Mouse (Mus musculus) cerebellum, adult 9-11 months (tissue): ENCODE measurements around the gene Zfpm1.

ENCODE experiments used
- DNase-seq: peaks from one replicate; pipeline ENCODE4 v3.0.0; 2022

Zfpm1 gene

DNA sequence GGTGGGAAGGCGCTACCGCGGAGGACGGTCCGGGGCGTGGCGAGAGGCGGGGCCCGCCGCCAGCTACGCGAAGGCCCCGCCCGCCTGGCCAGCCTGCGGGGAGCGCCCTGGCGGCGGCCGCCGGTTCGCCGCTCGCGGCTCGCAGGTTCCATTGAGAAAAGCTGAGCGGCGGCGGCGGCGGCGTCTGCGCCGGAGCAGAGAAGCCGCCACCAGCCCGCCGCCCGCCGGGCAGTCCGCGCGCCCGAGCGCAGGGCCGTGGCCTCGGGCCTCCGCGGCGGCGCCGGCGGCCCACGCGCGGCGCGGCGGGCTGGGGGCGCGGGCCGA is at the start of gene Zfpm1:
Gene Zfpm1 (plus strand): TSS at position 107 of the 324 bp plus-strand sequence.
- no peak for DNase-seq

DNA sequence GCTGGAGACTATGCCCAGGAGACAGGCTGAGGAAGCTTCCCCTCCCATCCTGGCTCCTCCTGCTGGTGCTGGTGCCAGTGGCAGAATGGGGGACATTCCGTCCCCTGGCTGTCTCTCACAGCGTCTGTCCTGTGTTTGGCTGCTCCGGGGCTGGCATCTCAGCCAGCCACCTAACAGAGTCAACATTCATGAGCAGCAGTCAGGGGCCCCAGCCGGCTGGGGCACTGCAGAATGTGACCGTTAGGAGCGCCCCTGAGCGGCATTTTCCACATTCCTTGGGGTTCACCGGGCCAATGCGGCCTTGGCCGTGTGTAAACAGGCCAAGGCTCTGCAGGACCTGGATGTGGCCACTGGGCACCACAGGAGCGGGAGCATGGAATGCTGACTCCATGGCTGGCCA is 47.9 kb upstream of the Zfpm1 start:
- DNase-seq = peak; percentile 64

DNA sequence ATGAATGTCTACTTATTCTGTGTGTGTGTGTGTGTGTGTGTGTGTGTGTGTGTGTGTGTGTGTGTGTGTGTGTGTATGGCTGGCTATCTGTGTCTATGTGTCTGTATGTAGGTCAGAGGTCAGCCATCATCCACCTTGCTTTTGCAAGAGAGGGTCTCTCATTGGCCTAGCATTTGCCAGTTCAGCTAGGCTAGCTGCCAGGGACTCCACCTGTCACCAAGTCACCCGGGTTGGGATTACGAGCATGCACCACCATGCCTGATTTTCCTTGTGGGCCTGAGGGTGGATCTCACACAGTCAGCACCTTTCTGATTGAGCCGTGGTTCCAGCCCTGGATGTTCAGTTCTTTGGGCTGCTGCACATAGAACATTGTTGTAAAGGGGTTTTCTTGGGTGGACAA is 45.4 kb upstream of the Zfpm1 start:
- DNase-seq = no peak

DNA sequence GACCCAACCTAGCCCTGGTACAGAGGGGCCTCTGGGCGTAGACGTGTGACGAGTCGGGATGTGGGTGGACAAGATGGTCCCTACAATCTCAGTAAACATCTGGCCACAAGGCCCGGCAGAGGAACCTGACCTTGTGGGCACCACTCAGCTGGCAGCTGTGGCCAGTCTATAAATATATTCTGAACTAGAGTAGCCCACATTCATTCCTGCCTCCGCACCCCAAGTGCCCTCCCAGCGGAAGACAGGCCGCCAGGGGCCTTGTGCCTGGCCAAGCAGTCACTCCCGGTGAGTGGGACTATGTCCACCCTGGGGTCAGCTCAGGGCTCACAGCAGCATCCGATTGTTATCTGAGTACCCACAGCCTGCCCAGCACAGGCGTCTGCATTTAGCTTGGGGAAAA is 43.7 kb upstream of the Zfpm1 start:
- DNase-seq = no peak

DNA sequence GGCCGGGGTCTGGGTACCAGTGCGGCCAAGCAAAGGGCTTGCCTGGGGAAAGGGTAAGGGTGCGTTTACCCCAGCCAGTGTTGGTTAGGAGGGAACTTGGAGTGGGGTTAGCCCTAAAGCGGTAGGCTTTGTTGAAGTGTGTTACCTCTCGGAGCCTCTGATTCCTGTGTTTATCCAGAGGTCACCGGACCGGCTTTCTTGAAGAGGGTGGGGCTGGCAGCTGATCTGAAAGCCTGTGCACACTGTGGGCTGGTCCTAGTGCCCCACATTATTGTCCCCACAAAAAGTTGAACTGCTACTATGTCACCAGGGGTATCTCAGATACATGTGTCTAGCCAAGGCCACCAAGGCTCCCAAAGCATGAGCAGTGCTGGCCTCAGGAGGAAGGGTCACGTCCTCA is 43.2 kb upstream of the Zfpm1 start:
- no peak for DNase-seq

DNA sequence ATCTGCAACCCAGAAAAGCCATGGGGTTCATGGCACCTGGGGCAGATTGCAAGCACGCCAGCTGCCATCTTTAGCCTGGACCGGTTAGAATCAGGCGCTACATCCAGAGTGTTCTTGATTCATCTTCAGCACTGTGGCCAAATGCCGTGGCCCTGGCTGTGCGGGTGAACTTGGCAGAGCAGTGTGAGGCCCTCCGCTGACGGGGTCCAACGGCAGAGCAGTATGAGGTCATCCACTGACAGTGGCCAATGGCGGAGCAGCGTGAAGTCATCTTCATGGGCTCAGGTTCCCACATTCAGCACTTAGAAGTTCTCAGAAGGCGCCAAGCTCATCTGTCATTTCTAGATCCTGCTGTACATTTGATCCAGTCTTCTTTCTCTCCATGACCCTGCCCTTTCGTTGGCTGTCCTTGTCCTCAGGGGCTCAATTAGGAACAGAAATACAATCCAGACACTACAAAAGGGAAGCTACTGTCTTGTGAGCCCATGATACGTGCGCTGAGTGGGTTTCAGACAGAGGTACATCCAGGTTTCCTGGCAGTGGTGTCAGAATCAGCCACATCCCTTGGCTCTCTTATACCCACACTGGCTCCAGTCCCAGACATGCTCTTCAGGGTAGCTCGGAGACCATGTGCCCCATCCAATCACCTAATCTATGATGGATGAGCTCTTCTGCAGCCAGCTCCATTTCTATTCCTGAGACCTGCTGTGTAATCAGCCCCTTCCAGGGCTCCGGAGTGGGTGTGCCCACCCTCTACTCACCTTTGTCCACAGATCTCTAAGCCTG is 41.5 kb upstream of the Zfpm1 start:
- DNase-seq = no peak

DNA sequence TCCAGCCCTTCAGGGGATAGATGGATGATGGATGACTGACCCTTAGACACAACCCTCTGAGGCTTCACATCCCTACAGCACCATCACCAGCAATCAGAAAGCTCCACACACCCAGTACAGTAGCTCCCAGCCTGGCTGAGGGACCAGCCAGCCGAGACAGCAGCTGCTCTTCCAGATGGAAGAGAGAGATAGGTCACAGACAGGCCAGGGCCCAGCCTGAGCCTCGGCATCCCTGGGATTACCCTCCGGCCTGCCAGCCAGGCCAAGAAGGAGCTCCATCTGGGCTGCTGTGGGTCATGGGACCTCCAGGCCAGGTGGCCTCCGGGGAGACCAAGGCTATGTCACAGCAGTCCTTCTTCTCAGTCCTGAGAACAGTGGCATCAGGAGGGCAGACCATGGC is 38.6 kb upstream of the Zfpm1 start:
- DNase-seq = no peak

DNA sequence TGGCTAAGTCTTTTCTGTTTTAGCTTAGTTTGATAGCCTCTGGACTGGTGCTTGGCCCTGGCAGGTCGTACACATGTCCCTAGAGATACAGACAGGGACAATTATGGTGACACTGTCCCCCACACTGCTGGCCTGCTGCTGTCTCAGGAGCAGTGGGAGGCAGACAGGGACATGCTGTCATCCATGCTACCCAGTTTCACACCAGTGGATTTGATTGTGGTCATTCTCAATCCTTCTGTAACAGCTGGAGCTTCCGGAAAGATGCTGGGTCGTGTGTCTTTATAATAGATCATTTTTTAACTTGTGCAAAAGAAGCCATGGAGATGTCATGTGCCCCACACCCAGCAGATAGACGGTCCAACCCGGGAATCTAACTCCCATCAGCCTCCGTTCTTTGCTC is 36.8 kb upstream of the Zfpm1 start:
- DNase-seq = no peak

DNA sequence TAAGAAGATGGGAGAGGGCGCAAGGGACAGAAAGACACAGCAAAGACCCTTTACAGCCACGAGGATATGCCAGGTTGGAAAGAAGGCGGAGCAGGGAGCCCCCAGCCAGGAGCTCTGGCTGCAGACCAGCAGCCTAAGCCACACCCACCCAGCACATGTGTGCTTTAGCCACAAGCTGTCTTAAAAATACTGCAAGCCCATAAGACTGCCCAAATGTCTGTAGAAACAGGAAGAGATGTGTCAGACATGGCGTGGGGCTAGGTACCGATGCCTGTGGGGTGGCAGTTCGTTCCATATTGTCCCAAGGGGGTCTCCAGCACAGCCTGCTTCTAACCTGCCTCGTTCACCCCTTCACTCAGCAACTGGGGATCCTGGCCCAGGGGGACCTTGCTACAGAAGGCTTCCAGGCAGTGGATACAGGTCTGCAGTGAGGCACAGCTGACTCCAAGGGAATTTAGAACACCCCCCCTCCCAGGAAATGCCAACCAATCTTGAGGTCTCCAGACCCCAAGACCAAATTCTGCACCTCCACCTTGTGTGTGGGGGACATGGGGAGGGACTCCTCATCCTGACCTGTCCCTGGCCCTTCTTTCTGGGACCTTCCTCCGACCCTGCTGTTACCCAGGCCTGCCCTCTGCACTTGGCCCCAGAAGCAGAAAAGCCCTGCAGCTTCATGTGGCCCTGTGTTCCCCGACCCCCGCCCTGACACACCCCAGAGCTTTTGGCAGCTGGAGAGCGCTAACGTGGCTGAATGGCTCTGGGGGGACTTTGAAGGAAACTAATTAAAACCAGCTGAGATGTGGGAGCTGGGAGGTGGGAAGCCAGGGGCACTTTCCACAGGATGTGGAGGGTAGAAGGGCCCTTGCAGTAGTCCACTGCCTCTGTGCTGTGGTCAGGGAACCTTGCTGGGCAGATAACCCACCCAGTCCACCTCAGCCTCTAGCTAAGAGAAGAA is 35.4 kb upstream of the Zfpm1 start:
- no peak for DNase-seq

DNA sequence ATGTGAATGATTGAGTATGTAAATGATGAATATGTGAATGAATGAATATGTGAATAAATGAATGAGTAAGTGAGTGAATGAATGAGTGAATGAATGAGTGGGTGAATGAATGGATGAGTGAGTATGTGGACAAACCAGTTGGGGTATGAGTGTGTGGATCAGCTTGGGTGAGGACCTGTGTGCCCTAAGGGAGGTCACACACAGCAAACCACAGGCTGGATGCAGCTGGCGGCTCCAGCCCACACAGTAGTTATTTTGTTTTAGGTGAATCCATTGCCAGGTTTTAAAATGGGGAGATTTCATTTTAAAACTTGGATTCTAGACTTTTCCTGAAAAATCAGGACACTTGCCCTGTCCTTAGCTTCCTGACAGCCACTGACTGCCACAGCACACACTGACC is 30.2 kb upstream of the Zfpm1 start:
- DNase-seq = no peak

DNA sequence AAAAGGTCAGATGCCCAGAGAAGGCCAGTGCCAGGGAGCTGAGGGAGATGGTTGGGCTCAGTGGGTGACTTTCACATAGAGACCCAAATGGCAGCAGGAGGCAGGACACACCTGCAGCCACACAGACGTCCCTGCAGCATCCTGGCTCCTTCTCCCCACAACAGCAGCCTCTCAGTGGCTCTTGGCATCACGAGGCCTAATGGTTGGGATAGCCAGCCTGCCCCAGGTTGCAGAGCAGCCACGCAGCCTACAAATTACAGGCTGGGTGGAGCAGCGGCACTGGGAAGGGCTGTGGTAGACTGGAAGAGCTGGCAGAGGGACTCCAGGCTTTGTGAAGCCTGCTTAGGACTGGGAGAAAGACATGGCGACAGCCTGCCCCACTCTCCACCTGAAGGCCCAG is 29.6 kb upstream of the Zfpm1 start:
- no peak for DNase-seq

DNA sequence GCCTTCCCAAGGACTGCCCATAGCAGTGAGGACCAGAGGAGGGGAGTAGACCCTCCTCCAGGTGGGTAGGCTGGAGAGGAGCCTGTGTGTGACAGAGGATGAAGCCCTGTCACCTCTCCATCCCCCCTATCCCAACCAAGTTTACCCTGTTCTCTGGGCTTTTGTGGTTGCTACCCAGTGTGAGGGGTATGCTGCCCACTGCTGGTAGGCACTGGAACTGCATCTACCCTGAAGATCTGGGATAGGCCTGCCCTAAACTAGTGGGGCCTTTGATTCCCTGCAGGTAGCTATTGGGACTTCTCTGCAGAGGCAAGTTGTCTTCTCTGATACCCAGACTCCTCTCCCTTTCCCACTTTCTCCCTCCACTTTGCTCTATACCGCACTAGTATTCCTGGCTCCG is 22.6 kb upstream of the Zfpm1 start:
- peak; percentile 68 for DNase-seq

DNA sequence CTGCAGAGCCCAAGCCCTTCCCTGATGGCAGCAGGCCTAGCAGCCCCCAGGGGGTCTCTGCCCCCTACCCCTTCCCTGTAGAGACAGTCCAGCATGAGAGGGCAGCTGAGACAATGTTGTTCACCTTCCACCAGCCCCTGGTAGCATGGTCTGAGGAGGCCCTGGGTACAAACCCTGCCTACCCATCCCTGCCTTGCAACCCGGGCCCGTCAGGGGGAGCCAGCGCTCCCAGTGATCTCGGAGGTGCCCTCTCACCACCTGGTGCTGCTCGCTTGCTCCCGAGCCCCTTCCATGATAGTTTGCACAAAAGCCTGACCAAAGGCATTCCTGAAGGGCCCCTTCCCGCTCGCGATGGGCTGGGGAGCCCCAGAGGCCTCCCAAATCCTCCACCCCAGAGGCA is 21.2 kb upstream of the Zfpm1 start:
- no peak for DNase-seq

DNA sequence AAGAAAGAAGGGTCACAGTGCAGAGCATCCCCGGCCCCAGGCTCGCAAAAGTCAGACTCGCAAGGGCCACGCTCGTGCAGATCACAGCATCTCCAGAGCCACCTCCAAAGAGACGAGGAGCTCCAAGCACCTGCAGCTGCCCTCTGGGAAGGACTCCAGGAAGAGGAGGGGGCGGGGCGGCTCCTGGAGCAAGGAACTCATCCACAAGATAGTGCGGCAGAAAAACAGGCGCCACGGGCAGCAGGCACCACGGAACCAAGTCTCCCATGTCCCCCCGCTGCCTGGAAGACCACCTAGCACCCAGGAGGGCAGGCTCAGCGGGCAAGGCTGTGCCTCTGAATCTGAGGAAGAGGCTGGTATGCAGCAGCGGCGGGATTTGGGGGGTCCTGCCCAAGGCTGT is 19.1 kb upstream of the Zfpm1 start:
- peak; percentile 51 for DNase-seq

DNA sequence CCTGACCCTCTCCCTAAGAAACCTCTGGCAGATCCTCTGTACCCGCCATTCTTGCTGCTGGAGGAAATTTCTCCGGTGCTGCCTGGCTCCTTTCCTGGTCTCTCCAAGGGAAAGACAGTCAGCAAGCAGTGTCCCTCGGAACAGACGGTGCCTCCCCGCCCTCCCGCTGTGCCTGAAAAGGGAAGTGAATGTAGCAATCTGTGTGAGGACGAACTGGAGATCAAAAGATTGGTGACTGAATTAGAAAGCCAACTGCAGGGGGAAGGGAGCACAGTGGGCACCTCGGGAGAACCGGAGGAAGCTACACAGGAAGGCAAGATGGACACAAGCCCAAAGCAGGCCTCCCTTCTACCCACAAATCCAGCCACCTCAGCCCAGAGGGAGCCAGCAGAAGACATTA is 17.7 kb upstream of the Zfpm1 start:
- DNase-seq = peak; percentile 89

DNA sequence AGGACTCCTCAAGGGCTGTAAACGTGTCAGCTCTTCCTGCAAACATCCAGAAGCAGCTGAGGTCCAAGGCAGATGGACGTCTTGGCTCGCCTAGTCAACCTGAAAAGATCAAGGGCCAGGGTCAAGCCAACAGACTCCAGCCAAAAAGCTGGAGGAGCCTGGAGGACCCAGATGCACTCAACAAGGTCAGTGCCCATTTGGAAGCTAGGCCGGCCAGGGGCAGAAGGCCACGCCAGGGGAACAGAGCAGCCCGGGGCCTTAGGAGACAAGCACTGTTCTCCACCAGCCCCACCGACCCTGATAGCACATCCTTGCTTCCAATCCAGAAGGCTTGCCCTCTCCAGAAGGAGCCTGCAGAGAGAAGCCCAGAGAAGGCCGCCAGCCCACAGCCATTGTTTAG is 16.4 kb upstream of the Zfpm1 start:
- DNase-seq = peak; percentile 41

DNA sequence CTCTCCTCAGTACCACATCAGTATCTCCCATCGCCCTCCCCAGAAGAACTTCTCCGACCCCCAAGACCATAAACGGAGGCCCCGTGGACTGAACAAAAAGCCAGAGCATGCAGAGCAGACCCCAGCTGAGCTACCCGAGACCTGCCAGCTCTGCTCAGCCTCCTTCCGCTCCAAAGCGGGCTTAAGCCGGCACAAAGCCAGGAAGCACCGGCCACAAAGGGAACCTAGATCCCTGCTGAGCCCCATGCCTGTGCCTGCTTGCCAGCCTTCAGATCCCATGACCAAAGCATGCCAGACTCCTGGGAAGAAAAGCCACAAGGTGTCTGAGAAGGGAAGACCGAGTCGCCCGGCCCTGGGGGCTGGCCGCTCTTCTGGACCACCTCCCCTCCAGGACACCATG is 15.1 kb upstream of the Zfpm1 start:
- DNase-seq = peak; percentile 60

DNA sequence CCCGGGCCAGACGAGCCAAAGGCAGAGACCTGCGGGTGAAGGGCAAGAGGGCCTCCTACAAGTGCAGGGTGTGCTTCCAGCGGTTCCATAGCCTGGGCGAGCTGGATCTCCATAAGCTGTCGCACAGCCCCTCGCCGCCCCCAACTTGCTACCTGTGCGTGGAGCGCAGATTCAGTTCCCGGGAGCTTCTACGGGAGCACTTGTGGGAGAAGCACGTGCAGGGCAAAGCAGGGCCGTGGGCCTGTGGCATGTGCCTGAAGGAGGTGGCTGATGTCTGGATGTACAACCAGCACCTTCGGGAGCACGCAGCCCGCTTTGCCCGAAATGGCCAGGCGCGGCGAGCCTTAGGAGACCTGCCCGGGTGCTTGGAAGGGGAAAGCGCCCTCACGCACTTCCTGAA is 13.1 kb upstream of the Zfpm1 start:
- DNase-seq = peak; percentile 38

DNA sequence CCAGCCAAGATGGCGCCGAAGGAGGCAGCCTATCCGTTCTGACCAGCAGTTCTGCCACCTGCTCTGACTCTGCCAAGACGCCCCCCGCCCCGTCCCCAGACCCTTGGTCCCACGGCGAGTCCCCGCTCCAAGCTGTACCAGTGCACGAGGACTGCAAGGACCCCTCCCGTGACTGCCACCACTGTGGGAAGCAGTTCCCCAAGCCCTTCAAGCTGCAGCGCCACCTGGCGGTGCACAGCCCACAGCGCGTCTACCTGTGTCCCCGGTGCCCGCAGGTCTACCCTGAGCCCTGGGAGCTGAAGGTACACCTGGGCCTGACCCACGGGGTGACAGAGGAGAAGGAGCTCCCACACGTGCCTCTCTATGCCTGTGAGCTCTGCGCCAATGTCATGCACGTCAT is 12.5 kb upstream of the Zfpm1 start:
- DNase-seq = peak; percentile 86

DNA sequence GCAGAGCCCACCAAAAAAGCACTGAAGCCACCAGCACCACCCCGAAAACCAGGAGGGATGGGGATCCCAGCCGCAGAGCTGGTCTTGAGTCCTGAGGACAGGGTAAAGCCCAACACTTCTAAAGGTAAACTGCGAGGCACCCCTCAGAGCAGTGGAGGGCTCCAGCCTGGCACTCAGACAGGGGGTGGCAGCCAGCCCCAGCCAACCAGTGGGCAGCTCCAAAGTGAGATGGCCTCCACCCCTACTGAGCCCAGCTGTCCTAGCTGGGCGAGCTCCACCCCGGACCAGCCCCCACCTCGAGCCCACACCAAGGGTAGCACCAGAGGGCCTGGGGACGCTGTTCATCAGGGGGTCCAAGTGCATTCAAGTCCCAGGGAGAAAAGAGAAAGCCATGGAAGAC is 11.4 kb upstream of the Zfpm1 start:
- peak; percentile 42 for DNase-seq

DNA sequence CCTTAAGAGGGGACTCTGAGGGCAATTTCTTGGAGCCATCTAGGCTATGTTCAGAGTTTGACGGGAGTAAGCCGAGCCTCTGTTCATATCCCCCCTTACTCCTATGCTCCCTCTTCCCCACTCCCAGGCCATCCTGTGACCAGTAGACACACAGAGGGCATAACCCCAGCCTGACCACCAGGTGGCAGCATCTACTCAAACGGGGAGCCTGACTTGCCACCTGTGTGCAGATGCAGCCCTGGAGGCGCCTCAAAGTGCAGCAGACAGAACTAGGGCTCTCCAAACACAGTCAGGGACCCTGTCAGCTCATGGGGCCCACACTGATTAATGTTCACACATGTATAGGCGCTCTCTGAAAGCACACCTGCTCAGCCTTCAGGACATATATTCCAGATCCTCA is 8.8 kb upstream of the Zfpm1 start:
- DNase-seq = peak; percentile 78

DNA sequence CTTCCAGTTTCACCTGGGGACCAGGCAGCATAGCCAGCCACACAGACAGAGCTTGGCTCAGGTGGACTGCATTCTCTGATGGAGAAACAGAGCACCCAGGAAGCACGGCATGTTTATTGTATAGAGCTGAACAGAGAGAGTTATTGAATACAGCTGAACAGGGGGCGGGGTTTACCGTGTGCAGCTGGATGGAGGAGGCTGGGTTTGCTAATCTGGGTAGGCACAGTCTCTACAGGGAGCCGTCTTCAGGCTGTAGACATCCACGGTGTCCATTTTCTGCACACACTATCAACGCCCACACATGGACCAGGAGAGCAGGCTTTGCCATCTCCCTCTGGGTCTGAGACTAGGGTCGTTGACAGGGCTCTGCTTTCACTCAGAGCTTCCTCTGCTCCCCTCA is 8.1 kb upstream of the Zfpm1 start:
- DNase-seq = no peak

DNA sequence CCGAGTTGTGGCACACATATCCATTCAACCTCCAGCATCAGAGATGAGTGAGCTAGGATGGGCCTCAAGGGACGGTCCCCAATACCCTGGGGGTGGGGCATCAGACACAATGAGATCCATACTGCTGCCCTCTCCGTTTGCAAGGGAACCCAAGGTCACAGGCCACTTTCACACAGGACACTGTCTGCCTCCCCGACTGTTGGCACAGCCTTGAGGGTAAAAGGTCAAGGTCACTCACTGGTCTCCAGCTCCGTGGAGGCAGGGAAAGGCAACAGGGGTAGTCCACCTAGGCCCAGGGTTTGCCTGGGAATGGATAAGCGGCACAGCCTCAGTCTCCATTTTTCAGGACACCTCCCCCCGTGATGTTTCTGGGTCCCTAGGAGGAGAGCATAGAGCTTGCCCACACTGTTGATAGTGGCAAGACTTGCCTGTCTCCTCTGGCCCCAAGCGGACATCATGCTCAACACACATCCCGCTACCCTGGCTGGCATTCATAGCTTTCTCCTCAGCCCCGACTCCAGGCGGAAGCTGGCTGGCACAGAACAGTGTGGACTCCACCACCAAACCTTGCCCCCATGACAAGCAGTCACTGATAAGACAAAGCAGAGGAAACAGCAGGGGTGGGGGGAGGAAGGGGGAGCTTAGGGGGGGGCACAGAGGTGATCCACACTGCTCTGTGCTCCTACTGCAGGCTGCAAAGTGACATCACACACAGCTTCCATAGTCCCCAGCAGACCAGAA is 7.1 kb upstream of the Zfpm1 start:
- DNase-seq = no peak

DNA sequence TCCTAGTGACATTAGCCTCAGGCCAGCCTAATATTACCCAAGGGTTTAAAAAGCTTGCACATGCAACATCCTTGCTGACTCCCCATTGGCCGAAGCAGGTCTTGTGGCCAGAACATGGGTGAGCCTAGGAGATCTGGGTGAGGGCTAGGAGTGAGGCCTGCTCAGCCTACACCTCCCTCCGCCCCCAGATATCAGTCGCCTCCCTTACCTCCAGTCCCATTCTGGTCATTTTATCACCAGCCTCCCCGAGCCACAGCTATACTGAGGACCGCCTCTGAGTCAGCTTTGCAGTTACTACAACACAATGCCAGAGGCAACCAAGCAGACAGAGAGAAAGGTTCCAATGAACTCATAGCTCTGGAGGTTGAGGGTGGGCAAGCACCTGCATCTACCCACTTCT is 5.6 kb upstream of the Zfpm1 start:
- DNase-seq = no peak
